Mouse (Mus musculus) CH12.LX (cell line): ENCODE measurements around the gene Cela3a. TPM values are rescaled to one million over a fixed set of nuclear protein-coding genes. Genes with fewer than 3 reads are reported as not detected.
A peak's percentile ranks its signal among the peaks of the same experiment; 100 is the strongest.

Experiments used
- DNase-seq: peaks from one replicate; pipeline ENCODE4 v3.0.0-alpha.2; 2013; ENCODE audit errors: extremely low read depth
- H3K27ac ChIP-seq: 2 replicates; pipeline ENCODE4 v1.5.1; 2012; ENCODE audit warnings: low read depth, mild to moderate bottlenecking, control low read depth, moderate library complexity; ENCODE audit not compliant: insufficient read depth
- H3K27me3 ChIP-seq: replicated peaks from 2 replicates; pipeline ENCODE3; 2012; ENCODE audit warnings: inconsistent platforms
- H3K36me3 ChIP-seq, 2 experiments: replicated peaks in 1 of 2; 2 replicates each; pipeline versions ENCODE3 to v1.6.1; 2012; ENCODE audit warnings: inconsistent platforms in 1 of 2, low read length in 1 of 2, mild to moderate bottlenecking in 1 of 2, mixed read lengths in 1 of 2, moderate library complexity in 1 of 2; ENCODE audit not compliant: control insufficient read depth in 1 of 2, insufficient read depth in 1 of 2
- H3K4me1 ChIP-seq, 2 experiments: 2 replicates each; pipeline ENCODE4 v1.6.1; 2012; ENCODE audit warnings: inconsistent platforms in 1 of 2, moderate library complexity in 1 of 2; ENCODE audit not compliant: insufficient read depth in 2 of 2, control insufficient read depth in 1 of 2
- H3K4me2 ChIP-seq: 2 replicates; pipeline ENCODE4 v1.6.1; 2012; ENCODE audit warnings: low read depth, mild to moderate bottlenecking, control low read depth; ENCODE audit not compliant: poor library complexity, insufficient read depth, severe bottlenecking
- H3K4me3 ChIP-seq, 3 experiments: fragments of 150-350 bp in 1 of 3; sonication (generic) in 1 of 3; replicated peaks in 1 of 3; 2 replicates each; pipeline versions ENCODE3 to v1.5.1; 2011 to 2012; ENCODE audit warnings: low read depth in 2 of 3, low read length in 2 of 3, mild to moderate bottlenecking in 2 of 3, moderate library complexity in 2 of 3, control low read depth in 1 of 3, improper control_type of control experiment in 1 of 3, inconsistent platforms in 1 of 3, mixed read lengths in 1 of 3; ENCODE audit not compliant: poor library complexity in 1 of 3
- H3K79me2 ChIP-seq: replicated peaks from 2 replicates; pipeline ENCODE4 v1.6.1; 2012; ENCODE audit warnings: mild to moderate bottlenecking, moderate library complexity; ENCODE audit not compliant: control insufficient read depth, poor library complexity, insufficient read depth, severe bottlenecking; ENCODE audit errors: extremely low read depth
- H3K9ac ChIP-seq: 2 replicates; pipeline ENCODE4 v1.6.1; 2012; ENCODE audit warnings: low read depth, mild to moderate bottlenecking, control low read depth, moderate library complexity; ENCODE audit not compliant: insufficient read depth
- H3K9me3 ChIP-seq: replicated peaks from 2 replicates; pipeline ENCODE3; 2012; ENCODE audit warnings: low read length, inconsistent platforms, mixed read lengths
- E2F4 ChIP-seq: IDR thresholded peaks from 2 replicates; pipeline ENCODE4 v1.6.1; 2011; ENCODE audit warnings: low read depth, low read length, improper control_type of control experiment; ENCODE audit not compliant: insufficient replicate concordance
- HCFC1 ChIP-seq: IDR thresholded peaks from 2 replicates; pipeline ENCODE4 v1.6.1; 2012; ENCODE audit warnings: low read depth, mild to moderate bottlenecking, inconsistent platforms, low read length, improper control_type of control experiment
- IRF4 ChIP-seq: IDR thresholded peaks from 2 replicates; pipeline ENCODE4 v1.6.1; 2014; ENCODE audit warnings: low read depth, mild to moderate bottlenecking, inconsistent platforms, low read length, improper control_type of control experiment
- JUN ChIP-seq: IDR thresholded peaks from 2 replicates; pipeline ENCODE4 v1.6.1; 2011; ENCODE audit warnings: low read depth, mild to moderate bottlenecking, low read length, improper control_type of control experiment, moderate library complexity; ENCODE audit not compliant: insufficient read depth
- KAT2A ChIP-seq: IDR thresholded peaks from 2 replicates; pipeline ENCODE4 v1.6.1; 2012; ENCODE audit warnings: low read length, improper control_type of control experiment, inconsistent platforms; ENCODE audit not compliant: insufficient replicate concordance
- MAZ ChIP-seq: IDR thresholded peaks from 2 replicates; pipeline ENCODE4 v1.6.1; 2012; ENCODE audit warnings: low read depth, mild to moderate bottlenecking, inconsistent platforms, low read length, improper control_type of control experiment, moderate library complexity
- MEF2A ChIP-seq: IDR thresholded peaks from 2 replicates; pipeline ENCODE4 v1.6.1; 2014; ENCODE audit warnings: low read depth, mild to moderate bottlenecking, inconsistent platforms, low read length, improper control_type of control experiment, borderline replicate concordance
- MXI1 ChIP-seq: IDR thresholded peaks from 2 replicates; pipeline ENCODE4 v1.6.1; 2011; ENCODE audit warnings: mild to moderate bottlenecking, low read depth, low read length, improper control_type of control experiment
- NELFE ChIP-seq: IDR thresholded peaks from 2 replicates; pipeline ENCODE4 v1.6.1; 2011; ENCODE audit warnings: low read depth, low read length, improper control_type of control experiment
- NRF1 ChIP-seq: IDR thresholded peaks from 2 replicates; pipeline ENCODE4 v1.6.1; 2014; ENCODE audit warnings: low read depth, mild to moderate bottlenecking, inconsistent platforms, low read length, improper control_type of control experiment, moderate library complexity
- PAX5 ChIP-seq: IDR thresholded peaks from 2 replicates; pipeline ENCODE4 v1.6.1; 2012; ENCODE audit warnings: low read length, inconsistent platforms, mixed read lengths
- RAD21 ChIP-seq: IDR thresholded peaks from 2 replicates; pipeline ENCODE4 v1.6.1; 2011; ENCODE audit warnings: low read depth, mild to moderate bottlenecking, low read length, improper control_type of control experiment, moderate library complexity
- RCOR1 ChIP-seq: conservative IDR thresholded peaks from 2 replicates; pipeline ENCODE4 v1.6.1; 2012; ENCODE audit warnings: low read depth, mild to moderate bottlenecking, inconsistent platforms, low read length, improper control_type of control experiment
- SIN3A ChIP-seq: IDR thresholded peaks from 2 replicates; pipeline ENCODE4 v1.6.1; 2012; ENCODE audit warnings: low read length, improper control_type of control experiment, inconsistent platforms
- SMC3 ChIP-seq: IDR thresholded peaks from 2 replicates; pipeline ENCODE4 v1.6.1; 2011; ENCODE audit warnings: low read depth, low read length, improper control_type of control experiment
- UBTF ChIP-seq: IDR thresholded peaks from 2 replicates; pipeline ENCODE4 v1.6.1; 2012; ENCODE audit warnings: low read depth, mild to moderate bottlenecking, inconsistent platforms, low read length, improper control_type of control experiment, moderate library complexity
- USF1 ChIP-seq: IDR thresholded peaks from 2 replicates; pipeline ENCODE4 v1.6.1; 2014; ENCODE audit warnings: low read depth, mild to moderate bottlenecking, inconsistent platforms, low read length, improper control_type of control experiment
- ZKSCAN1 ChIP-seq: IDR thresholded peaks from 2 replicates; pipeline ENCODE4 v1.6.1; 2012; ENCODE audit warnings: low read depth, inconsistent platforms, low read length, improper control_type of control experiment, borderline replicate concordance
- ZMIZ1 ChIP-seq: IDR thresholded peaks from 2 replicates; pipeline ENCODE4 v1.6.1; 2012; ENCODE audit warnings: low read depth, mild to moderate bottlenecking, inconsistent platforms, low read length, improper control_type of control experiment
- ZNF384 ChIP-seq: IDR thresholded peaks from 2 replicates; pipeline ENCODE4 v1.6.1; 2012; ENCODE audit warnings: low read depth, low read length, improper control_type of control experiment, inconsistent platforms
- dilution Hi-C: fragments of 300-500 bp; cut with MboI; formaldehyde crosslinking; loops from 2 replicates; pipeline ENCODE4 v1.14.3; 2020; ENCODE audit warnings: low sequenced_read_pairs; ENCODE audit not compliant: extremely low pct_unique_long_range_greater_than_20kb, extremely low pct_ligation_motif_present
- in situ Hi-C: fragments of 300-500 bp; cut with MboI; formaldehyde crosslinking; loops from 3 replicates; pipeline ENCODE4 v1.14.3; 2019; ENCODE audit warnings: low sequenced_read_pairs, low pct_ligation_motif_present, low pct_unique_long_range_greater_than_20kb, mixed read lengths
- polyA plus RNA-seq: library from polyadenylated mRNA; unstranded; fragments of >175 nt; gene quantifications from 2 replicates; pipeline ENCODE4 v1.2.1, GENCODE M21; 2012; ENCODE audit warnings: low read depth; ENCODE audit not compliant: insufficient read length
- total RNA-seq, 2 experiments: library from RNA; depleted of rRNA; stranded (reverse); fragments of 300-350 nt in 1 of 2; fragments of >200 nt in 1 of 2; gene quantifications; 2 replicates each; pipeline ENCODE4 v1.2.3; 2012 to 2014

Cela3a gene
- total and polyA plus RNA-seq, 3 experiments = not detected

- in situ Hi-C loops (no loop called here), dilution Hi-C loops (no loop called here)
- Histone ChIP-seq H3K36me3 (peaks cover 0 to 13% of the 10 kb centered on the region in 2 experiments), H3K4me3 (no peak overlapping the region), H3K27ac (no peak overlapping the region), H3K9me3 (no peaks in the 10 kb centered on the region), H3K27me3 (no peaks in the 10 kb centered on the region), H3K79me2 (peaks cover 6% of the 10 kb centered on the region; the same call in 1 of the 2 replicates), H3K4me1 (peaks cover 0 to 7% of the 10 kb centered on the region in 2 experiments; a peak in 2 of 4 replicates), H3K4me2 (peak overlapping the region; percentile 2; the same call in 1 of the 2 replicates), H3K9ac (no peak overlapping the region)
- DNase-seq = no peak
- TF ChIP-seq NELFE (no peak), HCFC1 (no peak), ZMIZ1 (no peak), USF1 (no peak), NRF1 (no peak), IRF4 (no peak), E2F4 (no peak), RAD21 (no peak), MEF2A (no peak), RCOR1 (no peak), SMC3 (no peak), ZKSCAN1 (no peak), JUN (no peak), KAT2A (no peak), MXI1 (no peak), PAX5 (no peak), ZNF384 (no peak), MAZ (no peak)
These were observed 28.6 kb downstream of the Cela3a start for GRCm38 (mm10) chr4:137380702-137381605.

GRCm38 (mm10) chr4:137379713-137380255 is 29.8 kb downstream of the Cela3a start:
- Histone ChIP-seq H3K4me3 (no peak overlapping the region), H3K4me1 (peaks cover 1 to 7% of the 10 kb centered on the region in 2 experiments; a peak in 2 of 4 replicates), H3K27ac (no peak overlapping the region), H3K9ac (no peak overlapping the region), H3K4me2 (no peak overlapping the region), H3K79me2 (peaks cover 6% of the 10 kb centered on the region; the same call in 1 of the 2 replicates), H3K9me3 (no peaks in the 10 kb centered on the region), H3K36me3 (peaks cover 0 to 13% of the 10 kb centered on the region in 2 experiments), H3K27me3 (no peaks in the 10 kb centered on the region)
- no peak for DNase-seq
- TF ChIP-seq MXI1 = no peak
- no peak for TF ChIP-seq SIN3A
- no peak for TF ChIP-seq UBTF
- no peak for TF ChIP-seq JUN
- in situ Hi-C loops (no loop called here), dilution Hi-C loops (no loop called here)
